Mouse (Mus musculus): ENCODE data around the gene S1pr4.

DNA sequence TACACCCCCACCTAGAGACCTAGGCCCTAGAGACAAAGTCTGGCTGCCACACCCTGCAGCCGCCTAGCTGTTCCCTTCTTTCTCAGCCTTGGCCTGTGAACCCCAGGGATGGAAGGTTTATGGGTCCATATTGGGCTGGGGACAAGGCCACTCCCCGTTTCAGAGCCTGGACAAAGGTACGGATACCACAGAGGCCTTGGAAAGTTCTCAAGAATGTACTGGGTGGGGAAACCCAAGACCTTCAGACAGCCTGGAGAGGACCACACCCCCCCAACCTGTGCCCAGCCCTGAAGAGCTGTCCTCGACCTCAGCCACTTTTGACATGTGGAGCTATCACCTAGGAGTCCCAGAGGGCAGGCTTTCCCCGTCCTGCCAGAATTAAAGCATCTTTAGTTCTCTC, 49.0 kb upstream of the S1pr4 start:
- no peak for TF ChIP-seq POLR2A (IDR thresholded peaks at IDR 0.05; ENCODE audit: insufficient read length, low read depth)
- no peak for TF ChIP-seq MAX (IDR thresholded peaks at IDR 0.05; ENCODE audit: low read depth)
- TF ChIP-seq POLR2AphosphoS2 (IDR thresholded peaks at IDR 0.05; ENCODE audit: insufficient read length, low read depth) = no peak
- no peak for TF ChIP-seq TCF12 (IDR thresholded peaks at IDR 0.05; ENCODE audit: insufficient read depth, poor library complexity, severe bottlenecking)
- no peak for TF ChIP-seq CEBPB (IDR thresholded peaks at IDR 0.05; ENCODE audit: insufficient read depth, poor library complexity, severe bottlenecking)

Data from myocyte (in vitro differentiated cells).